Mouse (Mus musculus) lung, postnatal 36 days (tissue): ENCODE data around the gene Itpr2.

Source experiments
- DNase-seq: peaks from one replicate; pipeline ENCODE4 v3.0.0; 2022; ENCODE audit warnings: mixed read lengths

The Itpr2 gene

GRCm38 (mm10) chr6:146255656-146256055 lies 246.4 kb downstream of the Itpr2 start:
- DNase-seq = no peak

- no peak for DNase-seq
Observed at GRCm38 (mm10) chr6:146254931-146255330, 247.1 kb downstream of the Itpr2 start.

- DNase-seq = no peak
Observed at GRCm38 (mm10) chr6:146254216-146254820, 247.7 kb downstream of the Itpr2 start.

- no peak for DNase-seq
Observed at GRCm38 (mm10) chr6:146249096-146249495, 252.9 kb downstream of the Itpr2 start.

GRCm38 (mm10) chr6:146248341-146248740 lies 253.7 kb downstream of the Itpr2 start:
- DNase-seq = no peak

- DNase-seq = no peak
Observed at GRCm38 (mm10) chr6:146247906-146248305, 254.1 kb downstream of the Itpr2 start.

- DNase-seq = no peak
Observed at GRCm38 (mm10) chr6:146246368-146246767, 255.7 kb downstream of the Itpr2 start.

- DNase-seq = no peak
Observed at GRCm38 (mm10) chr6:146245888-146246287, 256.1 kb downstream of the Itpr2 start.

- DNase-seq = no peak
Observed at GRCm38 (mm10) chr6:146243068-146243467, 259.0 kb downstream of the Itpr2 start.

- DNase-seq = no peak
Observed at GRCm38 (mm10) chr6:146241336-146241735, 260.7 kb downstream of the Itpr2 start.

GRCm38 (mm10) chr6:146235165-146235564 lies 266.9 kb downstream of the Itpr2 start:
- no peak for DNase-seq

GRCm38 (mm10) chr6:146234417-146234816 lies 267.6 kb downstream of the Itpr2 start:
- no peak for DNase-seq

GRCm38 (mm10) chr6:146230903-146231302 lies 271.1 kb downstream of the Itpr2 start:
- DNase-seq = no peak

- no peak for DNase-seq
Observed at GRCm38 (mm10) chr6:146230373-146230788, 271.6 kb downstream of the Itpr2 start.

GRCm38 (mm10) chr6:146229967-146230366 lies 272.1 kb downstream of the Itpr2 start:
- no peak for DNase-seq

- no peak for DNase-seq
Observed at GRCm38 (mm10) chr6:146229519-146229918, 272.5 kb downstream of the Itpr2 start.

GRCm38 (mm10) chr6:146228048-146228447 lies 274.0 kb downstream of the Itpr2 start:
- DNase-seq = no peak

GRCm38 (mm10) chr6:146222403-146223063 lies 279.5 kb downstream of the Itpr2 start:
- peak; percentile 15 for DNase-seq

- peak; percentile 63 for DNase-seq
Observed at GRCm38 (mm10) chr6:146221371-146222336, 280.4 kb downstream of the Itpr2 start.

GRCm38 (mm10) chr6:146220071-146220470 lies 282.0 kb downstream of the Itpr2 start:
- DNase-seq = no peak

GRCm38 (mm10) chr6:146219534-146219933 lies 282.5 kb downstream of the Itpr2 start:
- no peak for DNase-seq

GRCm38 (mm10) chr6:146215302-146215701 lies 286.7 kb downstream of the Itpr2 start:
- DNase-seq = no peak

- DNase-seq = no peak
Observed at GRCm38 (mm10) chr6:146212339-146212738, 289.7 kb downstream of the Itpr2 start.
